Mouse (Mus musculus) colon, adult 2 months (tissue): ENCODE results near the gene Sncb. TPM values are rescaled to one million over a fixed set of nuclear protein-coding genes. Genes with fewer than 3 reads are reported as not detected.

Experiments
- polyA plus RNA-seq: library from polyadenylated mRNA; depleted of rRNA; stranded (reverse); fragments of >200 nt; gene quantifications from 2 replicates; pipeline ENCODE4 v1.2.3, GENCODE M21; 2012; rRNA removed

Gene Sncb
- 1.9 and 2.4 TPM in 2 replicates for polyA plus RNA-seq

GRCm38 (mm10) chr13:54766192-54766768 is at the start of gene Sncb:
Gene Sncb (minus strand): TSS chr13:54766595.

GRCm38 (mm10) chr13:54788740-54789560 is 22.6 kb upstream of the Sncb start, which contains the start of gene Tspan17:
Gene Tspan17 (plus strand): TSS chr13:54789377.

GRCm38 (mm10) chr13:54783698-54784097 is 17.3 kb upstream of the Sncb start, which contains the start of gene Eif4e1b:
Gene Eif4e1b (plus strand): TSS chr13:54783998.

GRCm38 (mm10) chr13:54749864-54750411 is 16.5 kb downstream of the Sncb start, which contains the start of gene Gprin1:
Gene Gprin1 (minus strand): TSS chr13:54749874.

Other genes with a start within 250 kb of the Sncb start
- gene 4833439L19Rik, start 201.2 kb downstream of the Sncb start, polyA plus RNA-seq, result 143 and 174 TPM in 2 replicates
- 29.1 and 31.1 TPM in 2 replicates for gene Arl10, start 191.6 kb downstream of the Sncb start, polyA plus RNA-seq
- 6.7 and 9.2 TPM in 2 replicates for gene Nop16, start 176.5 kb downstream of the Sncb start, polyA plus RNA-seq
- gene Higd2a, start 176.4 kb downstream of the Sncb start, polyA plus RNA-seq, result 270 and 271 TPM in 2 replicates
- gene Cltb, start 155.3 kb downstream of the Sncb start, polyA plus RNA-seq, result 124 and 148 TPM in 2 replicates
- 18.1 and 20.7 TPM in 2 replicates for gene Faf2, start 144.8 kb downstream of the Sncb start, polyA plus RNA-seq
- 362 and 376 TPM in 2 replicates for gene Rnf44, start 72.7 kb downstream of the Sncb start, polyA plus RNA-seq
- gene Cdhr2, start 65.1 kb downstream of the Sncb start, polyA plus RNA-seq, result 295 and 365 TPM in 2 replicates
- gene Gprin1, start 16.7 kb downstream of the Sncb start, polyA plus RNA-seq, result 0.62 and 0.85 TPM in 2 replicates
- gene Eif4e1b, start 17.4 kb upstream of the Sncb start, polyA plus RNA-seq, result not detected in 2 replicates
- gene Tspan17, start 22.8 kb upstream of the Sncb start, polyA plus RNA-seq, result 12.3 and 22.9 TPM in 2 replicates
- 6.4 and 7.5 TPM in 2 replicates for gene Unc5a, start 182.8 kb upstream of the Sncb start, polyA plus RNA-seq